Mouse (Mus musculus): ENCODE results near the gene Snw1.

DNA sequence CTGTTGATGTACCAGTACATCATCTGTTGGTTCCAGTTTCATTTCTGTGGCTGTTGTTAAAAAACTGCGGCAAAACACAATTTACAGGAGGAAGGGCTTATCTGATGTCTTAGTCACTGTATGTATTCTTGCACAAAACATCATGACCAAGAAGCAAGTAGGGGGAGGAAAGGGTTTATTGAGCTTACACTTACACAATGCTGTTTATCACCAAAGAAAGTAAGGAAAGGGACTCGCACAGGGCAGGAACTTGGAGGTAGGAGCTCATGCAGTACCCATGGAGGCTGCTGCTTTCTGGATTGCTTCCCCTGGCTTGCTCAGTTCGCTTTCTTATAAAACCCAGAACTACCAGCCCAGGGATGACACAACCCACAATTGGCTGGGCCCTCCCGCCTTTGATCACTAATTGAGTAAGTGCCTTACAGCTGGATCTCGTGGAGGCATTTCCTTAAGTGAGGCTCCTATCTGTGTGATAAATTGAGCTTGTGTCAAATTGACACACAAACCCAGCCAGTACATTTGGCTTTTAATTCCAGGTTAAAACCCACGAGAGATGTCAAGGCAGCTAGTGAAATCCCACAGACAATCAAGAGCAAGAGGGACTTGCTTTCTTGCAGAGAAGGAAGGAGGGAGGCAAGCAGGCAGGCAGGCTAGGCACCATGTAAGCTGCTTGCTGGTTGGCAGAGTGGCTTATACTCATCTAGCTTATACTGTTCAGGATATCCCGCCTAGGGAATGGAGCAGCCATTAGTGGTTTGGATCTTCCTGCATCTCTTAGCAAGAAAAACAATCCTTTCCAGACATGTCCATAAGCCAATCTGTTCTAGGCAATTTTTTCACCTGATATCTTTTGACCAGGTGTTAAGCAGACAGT is 1.6 kb downstream of the Snw1 start:
- TF ChIP-seq POLR2A (IDR thresholded peaks at IDR 0.05; ENCODE audit: extremely low read depth, insufficient read depth, low read length), result no peak
- no peak for TF ChIP-seq CTCF (IDR thresholded peaks at IDR 0.05; ENCODE audit: extremely low read depth, insufficient read depth, low read length)
